In the genomic region with DNA sequence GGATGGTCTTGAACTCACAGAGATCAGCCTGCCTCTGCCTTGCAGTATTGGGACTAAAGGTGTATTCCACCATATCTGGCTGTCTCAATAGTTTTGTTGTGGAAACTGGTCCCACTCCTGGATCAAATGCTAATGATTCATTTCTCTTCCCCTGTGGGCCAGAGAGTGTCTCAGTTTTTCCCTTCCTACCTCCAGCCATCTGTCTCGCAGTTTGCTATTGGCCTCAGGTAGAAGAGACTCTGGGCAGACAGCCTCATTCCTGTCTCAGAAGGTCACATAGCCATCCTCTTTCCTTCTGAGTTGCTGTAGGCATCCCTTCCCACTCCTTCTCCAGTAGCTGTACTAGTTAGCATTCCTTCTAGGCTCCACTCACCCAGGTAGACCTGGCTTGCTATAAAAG, we compare ENCODE assay signal across 21 mouse cellular contexts.
"Had no signal": no experiment of that assay in that cellular context is flagged by ENCODE, and none has a peak within 500 bp of the region (broad histone marks: within the 10 kb centered on the region; RNA-seq: fewer than 3 reads in every experiment).

No protein-coding gene starts in this region.

- H3K4me3 ChIP-seq: layer of hippocampus, adult 2 months; limb, embryonic 10.5 days; limb, embryonic 13.5 days; liver, embryonic 12.5 days; midbrain, embryonic 12.5 days; midbrain, embryonic 15.5 days; neural tube, embryonic 12.5 days; neural tube, embryonic 15.5 days had no signal

- H3K4me1 ChIP-seq: midbrain, embryonic 12.5 days; midbrain, embryonic 15.5 days; neural tube, embryonic 12.5 days; neural tube, embryonic 15.5 days had no signal

- H3K27me3 ChIP-seq: limb, embryonic 13.5 days; midbrain, embryonic 12.5 days; midbrain, embryonic 15.5 days; neural tube, embryonic 12.5 days; neural tube, embryonic 15.5 days had no signal

- ATAC-seq: liver, embryonic 12.5 days; lung, postnatal 0 days; midbrain, embryonic 15.5 days had no signal

- H3K36me3 ChIP-seq: limb, embryonic 10.5 days; limb, embryonic 13.5 days; liver, embryonic 12.5 days; midbrain, embryonic 12.5 days; midbrain, embryonic 15.5 days; neural tube, embryonic 12.5 days; neural tube, embryonic 15.5 days had no signal

- DNase-seq: kidney, adult 9 months; kidney, postnatal 14 days; layer of hippocampus, adult 9-11 months; liver; lung, embryonic 14.5 days; right cerebral cortex, adult 18-20 months; right cerebral cortex, postnatal 14 days; right cerebral cortex, postnatal 4 days; spleen, adult 18-20 months; thymus, adult 18-20 months; thymus, postnatal 36 days had no signal

- H3K27ac ChIP-seq: layer of hippocampus, adult 2 months; limb, embryonic 10.5 days; limb, embryonic 13.5 days; macrophage; midbrain, embryonic 12.5 days; midbrain, embryonic 15.5 days; neural tube, embryonic 12.5 days; neural tube, embryonic 15.5 days had no signal
